Mouse (Mus musculus) embryonic fibroblast, embryonic 13.5 days (primary cell): ENCODE results near the gene Tcam1.

Source experiments
- CTCF ChIP-seq: IDR thresholded peaks from 2 replicates; pipeline ENCODE4 v1.5.1; 2011; ENCODE audit warnings: mild to moderate bottlenecking, control low read depth, low read length, moderate library complexity, borderline replicate concordance; ENCODE audit not compliant: insufficient read depth
- POLR2A ChIP-seq: IDR thresholded peaks from 2 replicates; pipeline ENCODE4 v1.6.1; 2011; ENCODE audit warnings: low read depth, mild to moderate bottlenecking, control low read depth, low read length, moderate library complexity

- TF ChIP-seq CTCF (no peak), POLR2A (no peak)
Measured at GRCm38 (mm10) chr11:106271794-106272643, 4.5 kb upstream of the Tcam1 start.
